Mouse (Mus musculus) bone marrow macrophage, adult 2 months (primary cell): ENCODE data around the gene Gm10134.
A peak's percentile ranks its signal among the peaks of the same experiment; 100 is the strongest.

ENCODE experiments used
- CTCF ChIP-seq: IDR thresholded peaks from 2 replicates; pipeline ENCODE4 v1.5.1; 2012; ENCODE audit warnings: low read depth, mild to moderate bottlenecking, low read length, moderate library complexity
- POLR2A ChIP-seq: IDR thresholded peaks from 2 replicates; pipeline ENCODE4 v1.6.1; 2012; ENCODE audit warnings: mild to moderate bottlenecking, low read depth, low read length, borderline replicate concordance

DNA sequence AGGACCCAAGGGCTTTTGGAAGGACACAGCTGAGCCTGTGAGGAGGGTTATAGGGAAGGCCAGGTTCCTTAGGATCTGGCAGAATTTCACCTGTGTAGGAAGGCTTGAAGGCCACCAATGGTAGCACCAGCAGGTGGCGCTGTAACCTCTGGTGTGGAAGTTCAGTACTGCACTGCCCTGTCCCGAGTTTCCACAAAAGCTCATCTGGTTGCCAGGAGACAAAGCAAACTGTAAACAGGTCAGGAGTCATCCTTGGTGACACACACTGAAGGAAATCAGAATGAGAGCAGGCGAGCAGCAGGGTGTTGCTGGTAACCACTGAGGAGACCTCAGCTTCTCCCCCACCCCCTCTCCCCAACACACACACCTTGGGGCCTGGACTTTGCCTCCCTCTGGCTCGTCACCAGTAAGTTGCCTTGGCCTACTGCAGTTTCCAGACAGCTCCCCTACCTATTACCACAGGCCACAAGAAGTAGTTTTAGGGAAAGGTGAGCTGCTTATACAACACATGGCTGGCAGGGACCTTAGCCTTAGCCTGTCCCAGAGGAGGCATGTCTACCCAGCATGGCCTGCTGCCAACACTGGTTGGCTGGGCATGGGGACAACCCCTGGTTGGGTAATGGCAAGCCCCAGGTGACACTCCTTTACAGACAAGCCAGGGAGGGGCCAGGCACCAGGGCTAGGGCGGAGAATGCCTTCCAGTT is 11.5 kb downstream of the Gm10134 start:
- TF ChIP-seq POLR2A (no peak), CTCF (peak; percentile 95)
